Mouse (Mus musculus) ES-Bruce4 (cell line): ENCODE results near the gene Sergef.

ENCODE experiments used
- CTCF ChIP-seq: IDR thresholded peaks from one replicate; pipeline ENCODE4 v1.8.1; 2011; ENCODE audit warnings: low read depth, low read length
- EP300 ChIP-seq: IDR thresholded peaks from 2 replicates; pipeline ENCODE4 v1.6.1; 2011; ENCODE audit warnings: low read depth, low read length; ENCODE audit not compliant: insufficient read depth
- POLR2A ChIP-seq: IDR thresholded peaks from one replicate; pipeline ENCODE4 v1.8.1; 2011; ENCODE audit warnings: low read length; ENCODE audit not compliant: insufficient read depth

GRCm38 (mm10) chr7:46581358-46581930, 58.2 kb downstream of the Sergef start:
- no peak for TF ChIP-seq POLR2A
- no peak for TF ChIP-seq EP300
- TF ChIP-seq CTCF = no peak
